Mouse (Mus musculus): ENCODE data around the gene Ntrk2. TPM values are rescaled to one million over a fixed set of nuclear protein-coding genes. Genes with fewer than 3 reads are reported as not detected.

Ntrk2 gene
- polyA plus RNA-seq, 1 experiment, result 204 TPM

- Histone ChIP-seq H3K27ac (ENCODE audit: insufficient read depth, low read depth, low read length) (no peak overlapping the region), H3K4me3 (ENCODE audit: insufficient read depth, low read depth, low read length) (no peak overlapping the region), H3K4me1 (ENCODE audit: control insufficient read depth, insufficient read depth, low read length) (peaks cover 5% of the 10 kb centered on the region)
- no peak for TF ChIP-seq POLR2A (IDR thresholded peaks at IDR 0.05; ENCODE audit: insufficient read depth, low read depth, low read length)
- TF ChIP-seq CTCF (IDR thresholded peaks at IDR 0.05; ENCODE audit: insufficient read depth, low read depth, low read length), result no peak
- 60% methylated on average over 7 of the region's 7 CpGs for WGBS
These were observed 273.5 kb downstream of the Ntrk2 start for GRCm38 (mm10) chr13:59079761-59080461.

- TF ChIP-seq CTCF (IDR thresholded peaks at IDR 0.05; ENCODE audit: insufficient read depth, low read depth, low read length) (no peak), POLR2A (IDR thresholded peaks at IDR 0.05; ENCODE audit: insufficient read depth, low read depth, low read length) (no peak)
- Histone ChIP-seq H3K27ac (ENCODE audit: insufficient read depth, low read depth, low read length) (no peak overlapping the region), H3K4me1 (ENCODE audit: control insufficient read depth, insufficient read depth, low read length) (peaks cover 5% of the 10 kb centered on the region), H3K4me3 (ENCODE audit: insufficient read depth, low read depth, low read length) (no peak overlapping the region)
- WGBS, result 43% methylated on average over 5 of the region's 5 CpGs
These were observed 274.1 kb downstream of the Ntrk2 start for GRCm38 (mm10) chr13:59080468-59080867.

GRCm38 (mm10) chr13:59089016-59089415 lies 282.6 kb downstream of the Ntrk2 start:
- TF ChIP-seq POLR2A (IDR thresholded peaks at IDR 0.05; ENCODE audit: insufficient read depth, low read depth, low read length) (no peak), CTCF (IDR thresholded peaks at IDR 0.05; ENCODE audit: insufficient read depth, low read depth, low read length) (no peak)
- 68% methylated on average over 4 of the region's 4 CpGs for WGBS
- Histone ChIP-seq H3K27ac (ENCODE audit: insufficient read depth, low read depth, low read length) (no peak overlapping the region), H3K4me1 (ENCODE audit: control insufficient read depth, insufficient read depth, low read length) (peaks cover 23% of the 10 kb centered on the region), H3K4me3 (ENCODE audit: insufficient read depth, low read depth, low read length) (no peak overlapping the region)

- WGBS, result 41% methylated on average over 13 of the region's 13 CpGs
- no peak for TF ChIP-seq POLR2A (IDR thresholded peaks at IDR 0.05; ENCODE audit: insufficient read depth, low read depth, low read length)
- TF ChIP-seq CTCF (IDR thresholded peaks at IDR 0.05; ENCODE audit: insufficient read depth, low read depth, low read length), result no peak
- no peak overlapping the region for H3K4me3 ChIP-seq (ENCODE audit: insufficient read depth, low read depth, low read length)
- H3K4me1 ChIP-seq (ENCODE audit: control insufficient read depth, insufficient read depth, low read length), result peaks cover 37% of the 10 kb centered on the region
- H3K27ac ChIP-seq (ENCODE audit: insufficient read depth, low read depth, low read length), result peak overlapping the region; percentile 86
These were observed 285.0 kb downstream of the Ntrk2 start for GRCm38 (mm10) chr13:59091138-59091971.

DNA sequence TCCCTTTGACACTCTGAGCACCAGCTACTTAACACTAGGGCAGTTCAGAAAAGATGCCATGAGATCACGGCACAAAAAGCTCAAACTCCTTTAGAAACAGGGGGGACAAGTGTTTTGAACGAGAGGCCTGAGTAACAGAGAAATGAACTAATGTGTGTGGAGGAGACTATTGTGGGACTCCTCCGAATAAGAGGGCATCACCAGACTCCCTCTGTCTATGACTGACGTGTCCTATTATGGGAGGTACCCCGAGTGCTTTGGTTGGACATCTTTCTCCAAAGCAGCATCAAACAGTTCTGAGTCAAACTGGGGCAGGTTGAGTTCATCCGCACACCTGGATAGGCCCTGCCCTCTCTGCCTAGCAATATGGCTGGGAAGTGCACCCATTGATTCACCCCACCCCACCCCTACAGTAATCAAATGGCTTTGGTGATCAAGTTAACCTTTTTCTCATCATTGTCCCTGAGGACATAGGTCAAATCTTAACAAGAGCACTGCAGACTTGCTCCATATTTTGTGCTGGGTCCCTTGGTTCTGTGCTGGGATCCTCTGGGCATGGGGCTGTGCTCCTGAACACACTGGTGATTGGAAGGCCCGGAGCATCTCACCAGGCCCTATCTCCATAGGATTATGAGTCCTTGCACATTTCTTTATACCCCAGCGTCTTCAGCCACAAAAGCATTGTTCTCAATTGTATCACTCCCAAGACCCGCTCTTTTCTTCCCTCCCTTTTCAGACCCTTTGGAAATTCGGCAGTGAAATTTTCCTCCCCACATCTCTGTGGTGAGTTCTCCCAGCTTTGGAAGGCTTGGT lies 285.9 kb downstream of the Ntrk2 start:
- 29% methylated on average over 10 of the region's 10 CpGs for WGBS
- TF ChIP-seq POLR2A (IDR thresholded peaks at IDR 0.05; ENCODE audit: insufficient read depth, low read depth, low read length) (no peak), CTCF (IDR thresholded peaks at IDR 0.05; ENCODE audit: insufficient read depth, low read depth, low read length) (no peak)
- H3K27ac ChIP-seq (ENCODE audit: insufficient read depth, low read depth, low read length), result peak overlapping the region; percentile 86
- H3K4me1 ChIP-seq (ENCODE audit: control insufficient read depth, insufficient read depth, low read length), result peaks cover 37% of the 10 kb centered on the region
- H3K4me3 ChIP-seq (ENCODE audit: insufficient read depth, low read depth, low read length), result no peak overlapping the region

DNA sequence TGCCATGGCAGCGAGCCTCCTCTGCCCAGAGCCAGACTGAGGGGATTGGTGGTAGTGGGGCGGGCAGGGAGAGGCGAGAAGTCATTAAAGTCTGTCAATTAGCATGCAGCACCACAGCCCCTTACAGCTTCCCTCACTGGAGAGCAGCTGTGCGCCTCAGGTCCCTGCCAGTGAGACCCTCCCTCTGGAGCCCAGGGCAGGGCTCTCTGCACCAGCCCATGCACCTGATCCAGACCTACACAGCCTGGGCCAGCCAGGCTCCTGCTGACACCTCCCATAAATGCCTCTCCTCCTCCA lies 286.4 kb downstream of the Ntrk2 start:
- Histone ChIP-seq H3K4me1 (ENCODE audit: control insufficient read depth, insufficient read depth, low read length) (peaks cover 37% of the 10 kb centered on the region), H3K4me3 (ENCODE audit: insufficient read depth, low read depth, low read length) (no peak overlapping the region), H3K27ac (ENCODE audit: insufficient read depth, low read depth, low read length) (peak overlapping the region; percentile 86)
- 15% methylated on average over 4 of the region's 4 CpGs for WGBS
- no peak for TF ChIP-seq CTCF (IDR thresholded peaks at IDR 0.05; ENCODE audit: insufficient read depth, low read depth, low read length)
- no peak for TF ChIP-seq POLR2A (IDR thresholded peaks at IDR 0.05; ENCODE audit: insufficient read depth, low read depth, low read length)

- no peak for TF ChIP-seq CTCF (IDR thresholded peaks at IDR 0.05; ENCODE audit: insufficient read depth, low read depth, low read length)
- no peak for TF ChIP-seq POLR2A (IDR thresholded peaks at IDR 0.05; ENCODE audit: insufficient read depth, low read depth, low read length)
- WGBS, result 48% methylated on average over 7 of the region's 7 CpGs
- H3K4me3 ChIP-seq (ENCODE audit: insufficient read depth, low read depth, low read length), result no peak overlapping the region
- peak overlapping the region; percentile 76 for H3K27ac ChIP-seq (ENCODE audit: insufficient read depth, low read depth, low read length)
- H3K4me1 ChIP-seq (ENCODE audit: control insufficient read depth, insufficient read depth, low read length), result peaks cover 37% of the 10 kb centered on the region
These were observed 288.4 kb downstream of the Ntrk2 start for GRCm38 (mm10) chr13:59094722-59095121.

GRCm38 (mm10) chr13:59095811-59096391 lies 289.5 kb downstream of the Ntrk2 start:
- Histone ChIP-seq H3K4me1 (ENCODE audit: control insufficient read depth, insufficient read depth, low read length) (peaks cover 42% of the 10 kb centered on the region), H3K4me3 (ENCODE audit: insufficient read depth, low read depth, low read length) (no peak overlapping the region), H3K27ac (ENCODE audit: insufficient read depth, low read depth, low read length) (no peak overlapping the region)
- no peak for TF ChIP-seq CTCF (IDR thresholded peaks at IDR 0.05; ENCODE audit: insufficient read depth, low read depth, low read length)
- TF ChIP-seq POLR2A (IDR thresholded peaks at IDR 0.05; ENCODE audit: insufficient read depth, low read depth, low read length), result no peak
- 65% methylated on average over 10 of the region's 10 CpGs for WGBS

Measured in olfactory bulb, adult 2 months (tissue).